Mouse (Mus musculus) MEL (cell line): ENCODE results near the gene Caskin1.

ENCODE experiments used
- E2F4 ChIP-seq: IDR thresholded peaks from 2 replicates; pipeline ENCODE4 v1.6.1; 2011; ENCODE audit warnings: low read depth, low read length, improper control_type of control experiment, borderline replicate concordance
- ZC3H11A ChIP-seq: IDR thresholded peaks from 2 replicates; pipeline ENCODE4 v1.6.1; 2012; ENCODE audit warnings: low read depth, mild to moderate bottlenecking, inconsistent platforms, low read length, improper control_type of control experiment

GRCm38 (mm10) chr17:24472512-24472911, 15.9 kb upstream of the Caskin1 start:
- TF ChIP-seq ZC3H11A = no peak
- no peak for TF ChIP-seq E2F4
